Mouse (Mus musculus) ES-Bruce4 (cell line): ENCODE measurements around the gene Washc3.

ENCODE experiments used
- CTCF ChIP-seq: IDR thresholded peaks from one replicate; pipeline ENCODE4 v1.8.1; 2011; ENCODE audit warnings: low read depth, low read length
- POLR2A ChIP-seq: IDR thresholded peaks from one replicate; pipeline ENCODE4 v1.8.1; 2011; ENCODE audit warnings: low read length; ENCODE audit not compliant: insufficient read depth

DNA sequence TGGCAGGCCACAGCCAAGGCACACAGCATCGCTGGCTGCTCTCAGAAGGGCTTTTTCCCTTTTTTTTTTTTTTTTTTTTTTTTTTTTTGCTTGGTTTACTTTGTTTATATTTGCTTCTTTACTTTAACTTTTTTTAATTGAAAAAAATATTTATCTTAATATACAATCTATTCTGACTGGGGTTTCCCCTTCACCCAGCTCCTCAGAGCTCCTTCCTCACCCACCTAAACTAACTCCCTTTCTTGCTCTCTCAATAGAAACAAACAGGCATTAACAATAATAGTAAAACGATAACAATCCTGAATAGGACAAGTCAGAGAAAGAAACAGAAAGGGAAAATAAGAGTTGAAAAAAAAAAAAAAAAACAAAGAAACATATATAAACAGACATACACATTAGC is 38.8 kb upstream of the Washc3 start:
- TF ChIP-seq CTCF (no peak), POLR2A (no peak)
